Mouse (Mus musculus) liver, postnatal 0 days (tissue): ENCODE data around the gene Dnali1.

Source experiments
- CTCF ChIP-seq: sonication (generic); IDR thresholded peaks from 2 replicates; pipeline ENCODE4 v1.5.1; 2016; ENCODE audit warnings: antibody characterized with exemption, low read depth
- EP300 ChIP-seq: IDR thresholded peaks from 2 replicates; pipeline ENCODE4 v1.6.1; 2016; ENCODE audit warnings: antibody characterized with exemption, low read depth, mild to moderate bottlenecking

DNA sequence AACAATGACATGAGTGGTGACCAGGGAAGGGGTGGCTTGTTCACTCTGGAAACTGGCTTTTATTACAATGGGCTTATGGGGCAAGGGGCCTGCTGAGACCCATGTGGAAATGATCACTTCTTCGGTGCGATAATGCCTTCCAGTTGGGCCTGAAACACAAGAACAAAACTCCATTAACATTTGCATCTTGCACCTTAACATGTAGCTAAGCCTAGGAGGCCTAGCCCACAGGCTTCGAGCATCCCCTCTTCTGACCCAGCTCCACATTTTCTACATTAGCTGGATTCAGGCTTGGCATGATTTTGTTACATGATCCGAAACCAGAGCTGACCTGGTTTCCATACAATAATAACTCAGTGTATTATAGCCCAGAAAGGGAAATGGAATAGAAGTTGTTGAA is 9.0 kb downstream of the Dnali1 start:
- no peak for TF ChIP-seq CTCF
- TF ChIP-seq EP300: no peak
